Mouse (Mus musculus): ENCODE results near the gene Adam22.
"Not testable (repeated sequence)": the region's sequence is repeated elsewhere in the genome, so short reads cannot be mapped to it uniquely, and the experiment has no call there.

Gene Adam22

DNA sequence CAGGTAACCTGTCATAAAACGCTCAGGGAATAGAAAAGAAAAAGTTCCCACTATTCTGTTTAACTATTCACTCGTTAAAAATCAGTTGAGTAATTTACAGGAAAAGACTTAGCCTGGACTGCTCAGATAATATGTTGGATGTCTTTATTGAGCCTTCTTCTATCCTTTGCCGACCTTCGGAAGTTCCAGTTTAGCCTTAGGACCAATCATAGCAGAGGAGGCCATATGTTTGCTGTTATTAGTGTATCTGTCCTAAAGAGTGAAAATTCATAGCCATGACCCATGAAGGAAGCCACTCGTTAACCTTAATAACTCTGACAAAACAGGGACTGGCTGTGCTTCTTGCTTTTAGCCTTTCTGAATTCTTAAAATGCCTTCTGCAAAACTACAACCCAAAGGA is 41.3 kb downstream of the Adam22 start:
- no peak for DNase-seq (ENCODE audit: low spot score)

GRCm38 (mm10) chr5:8312324-8312723 is 55.6 kb downstream of the Adam22 start:
- no peak for DNase-seq (ENCODE audit: low spot score)

GRCm38 (mm10) chr5:8310907-8311306 is 57.1 kb downstream of the Adam22 start:
- no peak for DNase-seq (ENCODE audit: low spot score)

- DNase-seq (ENCODE audit: low spot score): peak; percentile 32
Measured at GRCm38 (mm10) chr5:8297719-8298419, 70.1 kb downstream of the Adam22 start.

- DNase-seq (ENCODE audit: low spot score): peak; percentile 61
Measured at GRCm38 (mm10) chr5:8293287-8293686, 74.7 kb downstream of the Adam22 start.

- no peak for DNase-seq (ENCODE audit: low spot score)
Measured at GRCm38 (mm10) chr5:8291496-8291895, 76.5 kb downstream of the Adam22 start.

DNA sequence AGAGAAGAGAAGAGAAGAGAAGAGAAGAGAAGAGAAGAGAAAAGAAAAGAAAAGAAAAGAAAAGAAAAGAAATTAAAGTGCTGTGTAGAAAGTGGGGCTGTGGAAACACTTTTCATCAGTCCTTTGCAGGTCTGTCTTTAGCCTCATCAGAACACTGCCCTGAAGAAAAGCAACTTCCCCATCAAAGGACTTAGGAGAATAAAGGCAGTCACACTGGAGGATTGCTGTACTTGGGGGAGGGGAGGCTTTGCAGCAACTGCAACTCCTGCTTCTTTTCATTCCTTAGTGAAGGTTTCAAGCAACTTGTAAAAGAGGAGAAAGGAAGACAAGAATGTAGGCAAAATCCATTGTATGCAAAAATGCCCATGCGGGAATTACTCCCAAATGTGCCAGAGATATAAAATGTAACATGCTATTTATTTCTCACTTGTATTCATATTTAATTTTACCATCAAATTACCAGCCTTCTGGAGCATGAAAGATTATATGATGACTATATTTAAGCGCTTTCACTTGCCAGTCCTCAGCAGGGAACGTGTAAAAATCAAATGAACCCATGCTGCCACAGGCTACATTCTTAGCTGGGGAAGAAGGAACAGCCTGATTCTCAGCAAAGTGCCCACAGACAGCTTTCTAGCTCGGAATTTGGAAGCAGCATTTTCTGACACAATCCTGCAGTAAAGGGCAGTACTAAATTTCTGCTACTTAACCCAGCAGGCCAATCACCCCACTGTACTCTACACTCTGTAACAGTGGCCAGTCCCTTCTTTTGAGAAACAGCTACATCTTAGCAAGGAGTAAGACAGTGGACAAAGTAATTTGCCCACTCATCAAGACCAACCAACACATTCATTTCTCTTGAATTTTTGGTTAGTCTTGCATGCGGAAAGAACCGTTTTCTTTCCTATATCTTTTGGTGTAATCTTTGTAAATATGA is 78.0 kb downstream of the Adam22 start:
- DNase-seq (ENCODE audit: low spot score): no peak

DNA sequence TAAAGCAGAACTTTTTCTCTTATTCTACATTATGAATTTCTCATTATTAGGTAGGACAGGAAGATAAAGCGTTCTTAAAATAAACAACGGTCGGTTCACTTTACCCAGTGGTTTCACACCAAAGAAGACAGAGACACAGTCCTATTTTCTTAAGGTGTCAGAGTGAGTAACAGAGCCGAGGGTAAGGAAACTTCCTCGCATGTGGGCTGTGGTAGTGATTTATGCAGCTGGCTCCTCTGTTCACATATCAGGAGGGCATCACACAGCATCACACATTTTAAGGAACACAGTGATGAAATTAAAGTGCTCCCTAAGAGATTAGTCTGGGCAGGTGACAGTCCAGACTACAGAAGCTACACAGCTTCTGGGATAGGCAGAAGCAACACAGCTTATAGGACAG is 83.8 kb downstream of the Adam22 start:
- DNase-seq (ENCODE audit: low spot score): no peak

DNA sequence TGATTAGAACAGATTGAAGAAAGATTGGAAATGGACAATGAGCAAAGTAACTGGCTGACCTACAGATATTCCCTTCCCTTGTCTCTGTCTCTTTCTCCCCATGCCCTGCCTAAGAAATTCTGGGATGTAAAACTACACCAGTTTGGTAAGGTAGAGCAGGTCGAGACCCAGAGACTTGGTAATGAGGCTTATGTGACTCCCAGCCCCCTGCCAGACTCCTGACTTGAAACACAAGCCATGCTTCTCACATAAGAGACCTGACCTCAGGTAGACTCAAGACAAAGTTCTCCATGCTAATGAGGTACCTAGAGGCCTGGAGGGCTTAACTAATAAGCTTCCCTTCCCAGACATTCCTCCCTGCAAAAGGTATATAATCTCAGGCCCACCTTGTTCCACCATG is 91.8 kb downstream of the Adam22 start:
- no peak for DNase-seq (ENCODE audit: low spot score)

GRCm38 (mm10) chr5:8257366-8257765 is 110.6 kb downstream of the Adam22 start:
- DNase-seq (ENCODE audit: low spot score): no peak

DNA sequence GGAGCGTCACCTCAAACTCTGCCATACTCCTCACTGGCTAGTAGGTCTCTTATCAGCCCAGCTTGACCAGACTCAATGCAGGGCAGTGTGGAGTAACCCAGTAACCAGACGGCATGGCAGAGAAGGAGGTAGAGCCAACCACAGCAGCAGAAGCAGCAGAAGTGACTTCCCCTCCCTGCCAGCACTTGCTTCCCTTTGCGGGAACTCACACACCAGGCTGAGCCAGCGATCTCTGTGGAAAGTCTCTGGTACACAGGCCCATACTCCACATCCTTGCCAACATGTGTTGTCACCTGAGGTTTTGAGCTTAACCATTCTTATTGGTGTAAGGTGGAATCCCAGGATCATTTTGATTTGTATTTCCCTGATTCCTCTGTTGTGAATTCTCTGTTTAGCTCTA is 111.5 kb downstream of the Adam22 start:
- DNase-seq (ENCODE audit: low spot score): no peak

- no peak for DNase-seq (ENCODE audit: low spot score)
Measured at GRCm38 (mm10) chr5:8244696-8245095, 123.3 kb downstream of the Adam22 start.

- no peak for DNase-seq (ENCODE audit: low spot score)
Measured at GRCm38 (mm10) chr5:8243064-8243615, 124.8 kb downstream of the Adam22 start.

DNA sequence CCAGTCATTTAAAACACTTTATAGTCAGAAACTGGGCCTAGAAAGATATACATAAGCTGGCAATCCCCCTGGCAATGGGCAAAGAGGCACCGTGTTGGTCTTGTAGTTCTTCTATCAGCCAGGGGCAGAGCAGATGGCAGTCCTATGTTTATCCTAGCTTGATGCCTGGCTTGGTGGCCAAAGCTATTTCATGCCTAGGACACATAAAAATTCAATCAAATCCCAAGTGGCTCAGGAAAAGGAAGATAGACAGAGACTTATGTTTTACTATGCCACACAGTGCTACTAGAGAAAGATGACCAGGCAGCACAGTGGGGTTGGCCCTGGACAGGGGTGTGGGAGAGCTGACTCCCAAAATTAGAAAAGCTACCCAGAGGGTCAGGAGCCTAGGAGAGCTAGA is 125.3 kb downstream of the Adam22 start:
- DNase-seq (ENCODE audit: low spot score): no peak

DNA sequence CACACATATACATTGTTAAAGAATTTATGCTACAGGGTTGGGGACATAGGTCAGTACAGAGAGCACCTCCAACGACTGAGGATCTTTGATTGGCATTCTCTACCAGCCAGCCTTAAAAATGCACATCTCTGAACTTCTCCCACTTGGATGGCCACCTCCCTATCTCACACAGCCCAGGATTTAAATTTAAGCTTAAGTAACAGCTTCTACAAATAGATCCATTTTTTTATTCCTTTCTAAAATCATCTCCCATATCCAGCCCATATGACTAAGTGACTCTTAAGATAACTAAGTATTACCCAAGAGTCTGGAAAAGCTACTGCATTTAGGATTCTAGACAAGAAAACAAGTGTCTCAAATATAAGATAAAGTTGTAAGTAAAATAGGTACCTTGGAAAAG is 140.9 kb downstream of the Adam22 start:
- no peak for DNase-seq (ENCODE audit: low spot score)

- no peak for DNase-seq (ENCODE audit: low spot score)
Measured at GRCm38 (mm10) chr5:8224321-8224705, 143.6 kb downstream of the Adam22 start.

DNA sequence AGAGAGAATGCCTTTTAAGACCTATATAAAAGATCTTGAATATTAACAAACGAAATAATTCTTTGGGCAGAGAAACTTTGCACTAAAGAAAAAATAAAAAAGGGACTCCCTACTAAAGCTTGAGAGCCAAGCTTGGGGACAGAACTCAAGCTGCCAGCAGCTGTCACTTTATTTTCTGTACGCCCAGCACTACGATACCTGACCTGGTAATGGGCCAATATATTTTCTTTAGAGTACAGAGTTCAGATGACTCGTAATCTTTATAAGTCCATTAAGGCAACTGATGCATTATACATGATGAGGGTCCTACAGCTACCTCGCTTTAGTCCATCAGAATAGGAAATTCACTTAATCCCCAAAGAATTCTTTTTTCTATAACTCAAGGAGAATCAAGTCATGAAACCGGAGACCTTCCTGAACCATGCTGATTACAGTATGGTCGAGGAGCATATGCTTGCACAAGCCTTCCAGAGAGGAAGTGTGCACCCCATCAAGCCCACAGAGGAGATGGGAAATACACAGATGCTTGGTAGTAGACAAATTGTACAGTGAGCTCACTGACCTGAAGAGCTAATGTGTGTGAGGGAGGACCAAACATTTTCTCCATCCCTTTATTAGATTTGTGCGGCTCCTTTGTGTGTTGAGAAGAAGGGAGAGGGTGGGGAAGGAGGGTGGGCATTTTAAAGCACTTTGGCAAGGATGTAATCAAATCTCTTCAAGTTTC is 144.2 kb downstream of the Adam22 start:
- no peak for DNase-seq (ENCODE audit: low spot score)

GRCm38 (mm10) chr5:8221630-8222029 is 146.3 kb downstream of the Adam22 start:
- DNase-seq (ENCODE audit: low spot score): no peak

GRCm38 (mm10) chr5:8215841-8216240 is 152.1 kb downstream of the Adam22 start:
- no peak for DNase-seq (ENCODE audit: low spot score)

GRCm38 (mm10) chr5:8184992-8185391 is 183.0 kb downstream of the Adam22 start:
- DNase-seq (ENCODE audit: low spot score): not testable (repeated sequence)

GRCm38 (mm10) chr5:8180646-8181045 is 187.3 kb downstream of the Adam22 start:
- no peak for DNase-seq (ENCODE audit: low spot score)

DNA sequence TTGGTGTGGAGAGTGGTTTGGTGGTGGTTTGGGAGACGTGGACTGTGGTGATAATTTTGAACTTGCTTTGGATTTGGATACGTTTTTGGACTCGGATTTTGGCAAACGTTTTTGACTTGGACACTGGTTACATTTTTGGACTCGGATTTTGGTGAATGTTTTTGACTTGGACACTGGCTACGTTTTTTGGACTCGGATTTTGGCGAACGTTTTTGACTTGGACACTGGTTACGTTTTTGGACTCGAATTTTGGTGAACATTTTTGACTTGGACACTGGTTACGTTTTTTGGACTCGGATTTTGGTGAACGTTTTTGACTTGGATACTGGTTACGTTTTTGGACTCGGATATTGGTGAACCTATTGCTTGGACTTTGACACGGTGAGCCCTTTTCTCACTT is 189.8 kb downstream of the Adam22 start:
- no peak for DNase-seq (ENCODE audit: low spot score)

Measured in embryo, embryonic 10.5 days (tissue).